Mouse (Mus musculus): ENCODE measurements around the gene 6030468B19Rik. TPM values are rescaled to one million over a fixed set of nuclear protein-coding genes. Genes with fewer than 3 reads are reported as not detected.
A peak's percentile ranks its signal among the peaks of the same experiment; 100 is the strongest.

The 6030468B19Rik gene
- polyA plus RNA-seq, 1 experiment from 2014 or later = 0.27 TPM

- Histone ChIP-seq H3K4me1 (ENCODE audit: control insufficient read depth, insufficient read depth, low read length) (no peaks in the 10 kb centered on the region), H3K36me3 (replicated peaks; ENCODE audit: control insufficient read depth, insufficient read depth, low read depth, low read length) (no peaks in the 10 kb centered on the region), H3K4me3 (ENCODE audit: low read depth, low read length) (no peak overlapping the region), H3K27me3 (ENCODE audit: control insufficient read depth, insufficient read depth, low read length) (no peaks in the 10 kb centered on the region), H3K4me2 (ENCODE audit: low read depth, low read length) (no peak overlapping the region), H3K27ac (replicated peaks; ENCODE audit: low read depth, low read length) (no peak overlapping the region), H3K9me3 (replicated peaks; ENCODE audit: control insufficient read depth, low read length) (no peaks in the 10 kb centered on the region), H3K9ac (replicated peaks; ENCODE audit: low read length) (no peak overlapping the region)
- no peak for DNase-seq (ENCODE audit: low spot score)
- no peak for ATAC-seq (replicated peaks; ENCODE audit: insufficient number of reproducible peaks, low FRiP score, low TSS enrichment, low read depth)
- 79% methylated on average over 1 of the region's 1 CpGs for WGBS
These were observed 41.6 kb downstream of the 6030468B19Rik start for GRCm38 (mm10) chr11:117839021-117839420.

- Histone ChIP-seq H3K9me3 (replicated peaks; ENCODE audit: control insufficient read depth, low read length) (no peaks in the 10 kb centered on the region), H3K27ac (replicated peaks; ENCODE audit: low read depth, low read length) (no peak overlapping the region), H3K9ac (replicated peaks; ENCODE audit: low read length) (no peak overlapping the region), H3K4me1 (ENCODE audit: control insufficient read depth, insufficient read depth, low read length) (no peaks in the 10 kb centered on the region), H3K4me3 (ENCODE audit: low read depth, low read length) (no peak overlapping the region), H3K36me3 (replicated peaks; ENCODE audit: control insufficient read depth, insufficient read depth, low read depth, low read length) (no peaks in the 10 kb centered on the region), H3K4me2 (ENCODE audit: low read depth, low read length) (no peak overlapping the region), H3K27me3 (ENCODE audit: control insufficient read depth, insufficient read depth, low read length) (no peaks in the 10 kb centered on the region)
- 57% methylated on average over 1 of the region's 1 CpGs for WGBS
- ATAC-seq (replicated peaks; ENCODE audit: insufficient number of reproducible peaks, low FRiP score, low TSS enrichment, low read depth) = no peak
- no peak for DNase-seq (ENCODE audit: low spot score)
These were observed 43.5 kb downstream of the 6030468B19Rik start for GRCm38 (mm10) chr11:117840910-117841309.

- H3K4me3 ChIP-seq (ENCODE audit: low read depth, low read length) = no peak overlapping the region
- H3K27ac ChIP-seq (replicated peaks; ENCODE audit: low read depth, low read length) = no peak overlapping the region; the same call in 1 of the 2 replicates
- ATAC-seq (replicated peaks; ENCODE audit: insufficient number of reproducible peaks, low FRiP score, low TSS enrichment, low read depth) (no peak), DNase-seq (ENCODE audit: low spot score) (no peak)
- 93% methylated on average over 2 of the region's 2 CpGs for WGBS
- H3K9me3 ChIP-seq (replicated peaks; ENCODE audit: control insufficient read depth, low read length) = no peaks in the 10 kb centered on the region
- H3K27me3 ChIP-seq (ENCODE audit: control insufficient read depth, insufficient read depth, low read length) = no peaks in the 10 kb centered on the region
- H3K9ac ChIP-seq (replicated peaks; ENCODE audit: low read length) = no peak overlapping the region
- no peaks in the 10 kb centered on the region for H3K4me1 ChIP-seq (ENCODE audit: control insufficient read depth, insufficient read depth, low read length)
- H3K4me2 ChIP-seq (ENCODE audit: low read depth, low read length) = no peak overlapping the region
- H3K36me3 ChIP-seq (replicated peaks; ENCODE audit: control insufficient read depth, insufficient read depth, low read depth, low read length) = no peaks in the 10 kb centered on the region
These were observed 46.0 kb downstream of the 6030468B19Rik start for GRCm38 (mm10) chr11:117843434-117843833.

- Histone ChIP-seq H3K9ac (replicated peaks; ENCODE audit: low read length) (no peak overlapping the region), H3K27me3 (ENCODE audit: control insufficient read depth, insufficient read depth, low read length) (no peaks in the 10 kb centered on the region), H3K36me3 (replicated peaks; ENCODE audit: control insufficient read depth, insufficient read depth, low read depth, low read length) (no peaks in the 10 kb centered on the region), H3K4me3 (ENCODE audit: low read depth, low read length) (no peak overlapping the region), H3K4me1 (ENCODE audit: control insufficient read depth, insufficient read depth, low read length) (no peaks in the 10 kb centered on the region), H3K4me2 (ENCODE audit: low read depth, low read length) (no peak overlapping the region), H3K9me3 (replicated peaks; ENCODE audit: control insufficient read depth, low read length) (no peaks in the 10 kb centered on the region), H3K27ac (replicated peaks; ENCODE audit: low read depth, low read length) (no peak overlapping the region)
- no peak for DNase-seq (ENCODE audit: low spot score)
- 70% methylated on average over 2 of the region's 2 CpGs for WGBS
- ATAC-seq (replicated peaks; ENCODE audit: insufficient number of reproducible peaks, low FRiP score, low TSS enrichment, low read depth) = no peak
These were observed 47.5 kb downstream of the 6030468B19Rik start for GRCm38 (mm10) chr11:117844997-117845396.

- DNase-seq (ENCODE audit: low spot score) (no peak), ATAC-seq (replicated peaks; ENCODE audit: insufficient number of reproducible peaks, low FRiP score, low TSS enrichment, low read depth) (no peak)
- H3K4me2 ChIP-seq (ENCODE audit: low read depth, low read length) = no peak overlapping the region
- no peaks in the 10 kb centered on the region for H3K27me3 ChIP-seq (ENCODE audit: control insufficient read depth, insufficient read depth, low read length)
- H3K4me3 ChIP-seq (ENCODE audit: low read depth, low read length) = no peak overlapping the region
- H3K9ac ChIP-seq (replicated peaks; ENCODE audit: low read length) = no peak overlapping the region
- 81% methylated on average over 2 of the region's 2 CpGs for WGBS
- H3K36me3 ChIP-seq (replicated peaks; ENCODE audit: control insufficient read depth, insufficient read depth, low read depth, low read length) = no peaks in the 10 kb centered on the region
- H3K4me1 ChIP-seq (ENCODE audit: control insufficient read depth, insufficient read depth, low read length) = no peaks in the 10 kb centered on the region
- no peak overlapping the region for H3K27ac ChIP-seq (replicated peaks; ENCODE audit: low read depth, low read length)
- H3K9me3 ChIP-seq (replicated peaks; ENCODE audit: control insufficient read depth, low read length) = no peaks in the 10 kb centered on the region
These were observed 48.2 kb downstream of the 6030468B19Rik start for GRCm38 (mm10) chr11:117845651-117846050.

GRCm38 (mm10) chr11:117846640-117847039 is 49.2 kb downstream of the 6030468B19Rik start:
- H3K9me3 ChIP-seq (replicated peaks; ENCODE audit: control insufficient read depth, low read length) = no peaks in the 10 kb centered on the region
- H3K27ac ChIP-seq (replicated peaks; ENCODE audit: low read depth, low read length) = no peak overlapping the region
- no peak overlapping the region for H3K4me2 ChIP-seq (ENCODE audit: low read depth, low read length)
- no peak overlapping the region for H3K4me3 ChIP-seq (ENCODE audit: low read depth, low read length)
- no peaks in the 10 kb centered on the region for H3K36me3 ChIP-seq (replicated peaks; ENCODE audit: control insufficient read depth, insufficient read depth, low read depth, low read length)
- ATAC-seq (replicated peaks; ENCODE audit: insufficient number of reproducible peaks, low FRiP score, low TSS enrichment, low read depth) (no peak), DNase-seq (ENCODE audit: low spot score) (no peak)
- no peaks in the 10 kb centered on the region for H3K4me1 ChIP-seq (ENCODE audit: control insufficient read depth, insufficient read depth, low read length)
- H3K27me3 ChIP-seq (ENCODE audit: control insufficient read depth, insufficient read depth, low read length) = no peaks in the 10 kb centered on the region
- 52% methylated on average over 5 of the region's 5 CpGs for WGBS
- no peak overlapping the region for H3K9ac ChIP-seq (replicated peaks; ENCODE audit: low read length)

- H3K9ac ChIP-seq (replicated peaks; ENCODE audit: low read length) = peak overlapping the region; percentile 66
- peaks cover 3% of the 10 kb centered on the region for H3K36me3 ChIP-seq (replicated peaks; ENCODE audit: control insufficient read depth, insufficient read depth, low read depth, low read length)
- H3K27ac ChIP-seq (replicated peaks; ENCODE audit: low read depth, low read length) = peak overlapping the region; percentile 86; the same call in 1 of the 2 replicates
- no peaks in the 10 kb centered on the region for H3K4me1 ChIP-seq (ENCODE audit: control insufficient read depth, insufficient read depth, low read length)
- H3K9me3 ChIP-seq (replicated peaks; ENCODE audit: control insufficient read depth, low read length) = no peaks in the 10 kb centered on the region
- H3K4me2 ChIP-seq (ENCODE audit: low read depth, low read length) = peak overlapping the region; percentile 88
- H3K27me3 ChIP-seq (ENCODE audit: control insufficient read depth, insufficient read depth, low read length) = no peaks in the 10 kb centered on the region
- 75% methylated on average over 7 of the region's 7 CpGs for WGBS
- ATAC-seq (replicated peaks; ENCODE audit: insufficient number of reproducible peaks, low FRiP score, low TSS enrichment, low read depth) = no peak
- no peak overlapping the region for H3K4me3 ChIP-seq (ENCODE audit: low read depth, low read length)
- no peak for DNase-seq (ENCODE audit: low spot score)
These were observed 50.2 kb downstream of the 6030468B19Rik start for GRCm38 (mm10) chr11:117847593-117848215.

- Histone ChIP-seq H3K27ac (replicated peaks; ENCODE audit: low read depth, low read length) (peak overlapping the region; percentile 86), H3K36me3 (replicated peaks; ENCODE audit: control insufficient read depth, insufficient read depth, low read depth, low read length) (peaks cover 9% of the 10 kb centered on the region), H3K4me2 (ENCODE audit: low read depth, low read length) (peak overlapping the region; percentile 88), H3K9ac (replicated peaks; ENCODE audit: low read length) (peak overlapping the region; percentile 66), H3K9me3 (replicated peaks; ENCODE audit: control insufficient read depth, low read length) (no peaks in the 10 kb centered on the region), H3K4me1 (ENCODE audit: control insufficient read depth, insufficient read depth, low read length) (no peaks in the 10 kb centered on the region), H3K4me3 (ENCODE audit: low read depth, low read length) (peak overlapping the region; percentile 80), H3K27me3 (ENCODE audit: control insufficient read depth, insufficient read depth, low read length) (no peaks in the 10 kb centered on the region)
- DNase-seq (ENCODE audit: low spot score) (no peak), ATAC-seq (replicated peaks; ENCODE audit: insufficient number of reproducible peaks, low FRiP score, low TSS enrichment, low read depth) (peak; percentile 83)
- 5% methylated on average over 19 of the region's 19 CpGs for WGBS
These were observed 51.0 kb downstream of the 6030468B19Rik start for GRCm38 (mm10) chr11:117848271-117848984.

Measured in embryonic facial prominence, embryonic 11.5 days (tissue).